Comparison of ENCODE assay signal across 8 mouse cellular contexts in genomic region chr7:79935511-79936205, GRCm38 (mm10). TPM values are rescaled to one million over a fixed set of nuclear protein-coding genes. Genes with fewer than 3 reads are reported as not detected.
DNase-seq lines count a peak whose midpoint lies in the region; ATAC-seq and TF ChIP-seq lines count a peak whose summit lies in the region.

No protein-coding gene starts in this region.

- H3K4me3 ChIP-seq in intestine, postnatal 0 days (ENCODE audit: low read depth, low read length): peak overlapping the region; percentile 62
- peak overlapping the region; percentile 59 for H3K4me3 ChIP-seq in liver, embryonic 16.5 days (ENCODE audit: low read depth, low read length)

- H3K4me2 ChIP-seq in intestine, postnatal 0 days (replicated peaks; ENCODE audit: low read depth): peak overlapping the region; percentile 95
- peak overlapping the region; percentile 46 for H3K4me2 ChIP-seq in liver, embryonic 16.5 days (ENCODE audit: low read depth, low read length)

- TF ChIP-seq CTCF in intestine, postnatal 0 days (IDR thresholded peaks at IDR 0.05; ENCODE audit: low read depth): no peak

- no peaks in the 10 kb centered on the region for H3K9me3 ChIP-seq in intestine, postnatal 0 days (ENCODE audit: control insufficient read depth)
- H3K9me3 ChIP-seq in liver, embryonic 16.5 days (replicated peaks; ENCODE audit: control insufficient read depth, low read length): no peaks in the 10 kb centered on the region

- ATAC-seq in intestine, postnatal 0 days: peak; percentile 98
- ATAC-seq in liver, embryonic 16.5 days (ENCODE audit: low read depth): peak; percentile 78
- ATAC-seq in erythroid progenitor cell, adult 5-6 weeks (replicated peaks; ENCODE audit: low FRiP score, poor library complexity, severe bottlenecking): no peak

- peaks cover 10% of the 10 kb centered on the region; the same call in 1 of the 2 replicates for H3K36me3 ChIP-seq in intestine, postnatal 0 days (ENCODE audit: control insufficient read depth, insufficient read depth)
- H3K36me3 ChIP-seq in liver, embryonic 16.5 days (ENCODE audit: control insufficient read depth, insufficient read depth): no peaks in the 10 kb centered on the region

- peak overlapping the region; percentile 97 for H3K27ac ChIP-seq in intestine, postnatal 0 days (ENCODE audit: low read depth, low read length)
- 0 out of 2 replicates have a peak overlapping the region, but pooled peaks have one; percentile 5 for H3K27ac ChIP-seq in liver, embryonic 16.5 days (ENCODE audit: low read length)

- H3K9ac ChIP-seq in intestine, postnatal 0 days (ENCODE audit: low read depth, low read length): peak overlapping the region; percentile 83
- no peak overlapping the region; the same call in 1 of the 2 replicates for H3K9ac ChIP-seq in liver, embryonic 16.5 days (ENCODE audit: low read depth, low read length)

- no peaks in the 10 kb centered on the region for H3K27me3 ChIP-seq in intestine, postnatal 0 days (replicated peaks; ENCODE audit: control insufficient read depth, insufficient read depth, low read length)
- peaks cover 22% of the 10 kb centered on the region for H3K27me3 ChIP-seq in liver, embryonic 16.5 days (ENCODE audit: control insufficient read depth, insufficient read depth, low read depth, low read length)

- H3K4me1 ChIP-seq in intestine, postnatal 0 days (replicated peaks; ENCODE audit: control insufficient read depth, insufficient read depth, low read length): peaks cover 3% of the 10 kb centered on the region; the same call in 1 of the 2 replicates
- H3K4me1 ChIP-seq in liver, embryonic 16.5 days (ENCODE audit: control insufficient read depth, low read depth, low read length): no peaks in the 10 kb centered on the region

- WGBS in intestine, postnatal 0 days: 7% methylated on average over 19 of the region's 19 CpGs
- 14% methylated on average over 19 of the region's 19 CpGs for whole genome bisulfite sequencing in liver, embryonic 16.5 days (ENCODE audit: insufficient replicate concordance)

- peak; percentile 79 for DNase-seq in adrenal gland, adult 2 months
- peak; percentile 52 for DNase-seq in embryo, embryonic 10 days (ENCODE audit: low spot score)
- DNase-seq in heart, adult 18-20 months: peak; percentile 80 to 83
- peak; percentile 32 for DNase-seq in neural tube, embryonic 10.5 days (ENCODE audit: extremely low spot score, low spot score)
- DNase-seq in T-cell, adult 2 months (ENCODE audit: low spot score): no peak

RNA-seq across cellular contexts. Expression of gene Arpin, which starts 0.5 kb away (rescaled TPM):
- 10 to 100 TPM; 15.2 to 18.9 TPM for total RNA-seq in adrenal gland, adult 2 months (2021)
- 9.5 and 12.9 TPM in 2 replicates for polyA plus RNA-seq in adrenal gland, adult 2 months (2012; rRNA removed)
- 10 to 100 TPM in 1 of 2 experiments, 1 to 10 TPM in 1; 9.7 to 10.6 TPM for total RNA-seq in heart, adult 18-20 months (2021)
- polyA plus RNA-seq in intestine, postnatal 0 days (2015; fragmentation: Nextera tagmentation; extraction: Ambion mirVana): 36.1 and 37.5 TPM in 2 replicates
- 3.1 and 3.2 TPM in 2 replicates for polyA plus RNA-seq in liver, embryonic 16.5 days (2015; fragmentation: Nextera tagmentation; extraction: Ambion mirVana)
- total RNA-seq in erythroid progenitor cell, adult 5-6 weeks (2015; ENCODE audit: low replicate concordance): not detected in 2 replicates
- not detected in 2 replicates for total RNA-seq in erythroid progenitor cell, adult 5-6 weeks (2017; ENCODE audit: low replicate concordance)

RNA-seq across cellular contexts. Expression of gene Ap3s2, which starts 15.2 kb away (rescaled TPM):
- total RNA-seq in adrenal gland, adult 2 months (2021): 10 to 100 TPM; 18.5 to 27.2 TPM
- 17.2 and 21.7 TPM in 2 replicates for polyA plus RNA-seq in adrenal gland, adult 2 months (2012; rRNA removed)
- total RNA-seq in heart, adult 18-20 months (2021): 10 to 100 TPM; 24.7 to 25.7 TPM
- 21.2 and 21.3 TPM in 2 replicates for polyA plus RNA-seq in intestine, postnatal 0 days (2015; fragmentation: Nextera tagmentation; extraction: Ambion mirVana)
- polyA plus RNA-seq in liver, embryonic 16.5 days (2015; fragmentation: Nextera tagmentation; extraction: Ambion mirVana): 9.1 and 9.8 TPM in 2 replicates
- total RNA-seq in erythroid progenitor cell, adult 5-6 weeks (2015; ENCODE audit: low replicate concordance): 6.7 and 6.8 TPM in 2 replicates
- total RNA-seq in erythroid progenitor cell, adult 5-6 weeks (2017; ENCODE audit: low replicate concordance): 1.5 and 1.9 TPM in 2 replicates

Comparison
In these comparisons a context has a peak if more than half of its experiments do, and no peak if none do; other contexts are left out.
1. RNA of gene Arpin, which starts 0.5 kb away (total RNA-seq): 15.2 to 18.9 TPM in adrenal gland, adult 2 months and 9.7 to 10.6 TPM in heart, adult 18-20 months; not detected in erythroid progenitor cell, adult 5-6 weeks; every median in the first group is over 10 times any median in the second.